Mouse (Mus musculus) stomach, embryonic 16.5 days (tissue): ENCODE measurements around the gene 4930556J24Rik. TPM values are rescaled to one million over a fixed set of nuclear protein-coding genes. Genes with fewer than 3 reads are reported as not detected.
A peak's percentile ranks its signal among the peaks of the same experiment; 100 is the strongest.

ENCODE experiments used
- ATAC-seq: fragments of 200-750 bp; cut with Nextera tagmentation; 2 replicates; pipeline ENCODE4 v1.8.0; 2017; ENCODE audit warnings: moderate number of reproducible peaks, moderate TSS enrichment; ENCODE audit not compliant: insufficient read depth, low FRiP score
- H3K27ac ChIP-seq: fragments of 300-500 bp; sonication (generic); 2 replicates; pipeline ENCODE4 v1.5.1; 2014; ENCODE audit warnings: low read length
- H3K27me3 ChIP-seq: fragments of 300-500 bp; sonication (generic); 2 replicates; pipeline ENCODE4 v1.6.1; 2014; ENCODE audit warnings: low read length, control low read depth, mixed read lengths; ENCODE audit not compliant: control insufficient read depth, insufficient read depth
- H3K36me3 ChIP-seq: fragments of 300-500 bp; sonication (generic); 2 replicates; pipeline ENCODE4 v1.6.1; 2014; ENCODE audit warnings: low read length; ENCODE audit not compliant: control insufficient read depth, insufficient read depth
- H3K4me1 ChIP-seq: fragments of 300-500 bp; sonication (generic); 2 replicates; pipeline ENCODE4 v1.6.1; 2014; ENCODE audit warnings: low read length, control low read depth, mixed read lengths; ENCODE audit not compliant: control insufficient read depth, insufficient read depth
- H3K4me2 ChIP-seq: fragments of 300-500 bp; sonication (generic); 2 replicates; pipeline ENCODE4 v1.6.1; 2014; ENCODE audit warnings: low read depth, low read length, mixed read lengths
- H3K4me3 ChIP-seq: fragments of 300-500 bp; sonication (generic); replicated peaks from 2 replicates; pipeline ENCODE4 v1.5.1; 2014; ENCODE audit warnings: mild to moderate bottlenecking, low read length
- H3K9ac ChIP-seq: fragments of 300-500 bp; sonication (generic); 2 replicates; pipeline ENCODE4 v1.6.1; 2014; ENCODE audit warnings: low read length
- H3K9me3 ChIP-seq: fragments of 300-500 bp; sonication (generic); replicated peaks from 2 replicates; pipeline ENCODE4 v1.6.1; 2016; ENCODE audit warnings: low read length, control low read depth; ENCODE audit not compliant: control insufficient read depth
- WGBS: fragments of 180-500 bp; shearing (Covaris S2); extraction: QIAGEN DNeasy Blood & Tissue Kit; methylation state at CpG from one replicate; pipeline ENCODE4 v1.1.7; 2014; 5-methylcytosine and 5-hydroxymethylcytosine counted together
- polyA plus RNA-seq: library from polyadenylated mRNA; unstranded; fragments of >200 nt; fragmentation: Nextera tagmentation; extraction: Ambion mirVana; gene quantifications from 2 replicates; pipeline ENCODE4 v1.2.1, GENCODE M21; 2015

4930556J24Rik gene
- polyA plus RNA-seq, 1 experiment from 2014 or later: 0.12 TPM

DNA sequence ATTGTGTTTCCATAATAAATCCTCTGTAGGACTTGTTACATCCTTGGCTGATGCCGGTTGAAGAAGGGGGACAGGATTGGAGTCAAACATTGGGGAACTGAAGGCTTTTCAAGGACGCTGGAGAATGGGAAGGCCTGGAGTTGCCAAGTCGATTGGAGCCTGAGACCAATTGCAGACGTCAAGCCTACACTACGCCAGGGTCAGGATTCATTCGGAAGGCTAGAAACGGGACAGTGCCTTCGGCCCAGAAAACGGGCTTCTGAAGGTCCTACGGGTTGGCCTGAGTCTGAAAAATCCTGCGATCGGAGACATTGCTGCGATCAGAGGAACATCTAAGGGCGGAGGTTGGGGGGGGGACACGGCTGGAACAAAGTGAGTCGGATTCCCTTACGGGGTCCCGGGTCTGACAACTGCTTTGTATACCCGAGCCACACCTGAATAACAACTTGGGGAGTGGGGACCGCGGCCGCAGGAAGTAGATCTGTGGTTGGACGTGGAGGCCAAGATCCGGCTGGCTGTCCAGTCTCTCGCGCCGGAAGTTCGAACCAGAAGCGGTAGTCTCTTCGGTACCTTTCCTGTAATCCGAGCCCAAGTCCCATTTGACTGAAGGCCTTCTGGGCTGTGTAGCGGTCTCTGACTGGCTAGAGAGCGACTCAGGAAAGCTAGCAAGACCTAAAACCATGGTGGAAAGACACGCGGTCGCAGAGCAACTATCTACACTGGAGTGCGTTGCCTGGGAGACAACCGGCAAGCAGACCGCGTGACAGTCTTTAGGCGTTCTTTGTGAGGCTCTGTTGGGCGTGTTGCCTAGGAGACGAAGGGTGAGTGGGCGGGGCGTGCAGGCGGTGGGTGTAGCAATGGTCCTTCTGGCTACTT is 81.9 kb downstream of the 4930556J24Rik start, which contains the start of the genes 4921536K21Rik and Dusp18:
Gene 4921536K21Rik (minus strand): TSS at position 693 of the 876 bp plus-strand sequence.
Gene Dusp18 (plus strand): TSS at position 835 of the 876 bp plus-strand sequence.
- H3K27ac ChIP-seq: peak within 1 kb of the TSS; percentile 90
- no peaks in the 10 kb centered on the region for H3K36me3 ChIP-seq
- H3K9me3 ChIP-seq: no peaks in the 10 kb centered on the region
- ATAC-seq: peak; percentile 96
- WGBS: 4% methylated on average over 46 of the region's 46 CpGs
- peak within 1 kb of the TSS; percentile 89 for H3K4me2 ChIP-seq
- no peaks in the 10 kb centered on the region for H3K27me3 ChIP-seq
- H3K4me3 ChIP-seq: peak within 1 kb of the TSS; percentile 56
- peak within 1 kb of the TSS; percentile 75 for H3K9ac ChIP-seq
- no peaks in the 10 kb centered on the region for H3K4me1 ChIP-seq

DNA sequence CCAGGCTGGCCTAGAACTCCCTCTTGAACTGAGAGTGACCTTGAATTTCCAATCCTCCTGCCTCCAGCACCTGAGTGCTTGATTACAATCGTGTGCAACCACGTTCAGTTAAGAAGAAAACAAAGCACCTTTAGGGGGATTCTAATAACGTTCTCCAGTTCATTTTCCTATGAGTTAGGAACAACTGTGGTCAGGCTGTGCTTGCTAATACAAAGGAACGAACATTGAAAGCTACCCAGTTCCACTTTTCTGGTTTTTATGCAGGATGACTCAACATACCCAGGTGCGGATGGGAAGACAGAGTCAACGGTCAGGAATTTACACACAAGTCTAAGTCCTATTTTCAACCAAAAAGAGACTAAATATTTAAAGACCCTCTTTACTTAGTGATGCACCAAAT is 82.6 kb downstream of the 4930556J24Rik start:
- 74% methylated on average over 6 of the region's 6 CpGs for WGBS
- Histone ChIP-seq H3K9me3 (no peaks in the 10 kb centered on the region), H3K9ac (no peak overlapping the region), H3K36me3 (no peaks in the 10 kb centered on the region), H3K27me3 (no peaks in the 10 kb centered on the region; the same call in 1 of the 2 replicates), H3K4me2 (peak overlapping the region; percentile 89; the same call in 1 of the 2 replicates), H3K4me1 (no peaks in the 10 kb centered on the region), H3K27ac (no peak overlapping the region), H3K4me3 (no peak overlapping the region)
- ATAC-seq: no peak

Other genes with a start within 250 kb of the 4930556J24Rik start
- gene Osbp2, start 112.9 kb downstream of the 4930556J24Rik start, polyA plus RNA-seq: 0.25 and 0.27 TPM in 2 replicates
- 0.13 and 0.36 TPM in 2 replicates for gene 4921536K21Rik, start 81.7 kb downstream of the 4930556J24Rik start, polyA plus RNA-seq
- gene Dusp18, start 81.5 kb downstream of the 4930556J24Rik start, polyA plus RNA-seq: 9.5 and 11.3 TPM in 2 replicates
- gene Slc35e4, start 62.1 kb downstream of the 4930556J24Rik start, polyA plus RNA-seq: 6.4 and 7.9 TPM in 2 replicates
- 49.9 and 52.4 TPM in 2 replicates for gene Tcn2, start 44.6 kb downstream of the 4930556J24Rik start, polyA plus RNA-seq
- gene Pes1, start 12.8 kb downstream of the 4930556J24Rik start, polyA plus RNA-seq: 73.8 and 79.0 TPM in 2 replicates
- gene Gal3st1, start 6.9 kb upstream of the 4930556J24Rik start, polyA plus RNA-seq: 18.1 and 20.7 TPM in 2 replicates
- 1.1 and 1.4 TPM in 2 replicates for gene Sec14l4, start 54.7 kb upstream of the 4930556J24Rik start, polyA plus RNA-seq
- 0.15 and 0.49 TPM in 2 replicates for gene Sec14l3, start 88.1 kb upstream of the 4930556J24Rik start, polyA plus RNA-seq
- 17.7 and 19.6 TPM in 2 replicates for gene Mtfp1, start 118.7 kb upstream of the 4930556J24Rik start, polyA plus RNA-seq
- 1.8 and 1.9 TPM in 2 replicates for gene Sec14l2, start 146.6 kb upstream of the 4930556J24Rik start, polyA plus RNA-seq
- gene Rnf215, start 158.4 kb upstream of the 4930556J24Rik start, polyA plus RNA-seq: 21.7 and 25.6 TPM in 2 replicates
- 5.7 and 5.8 TPM in 2 replicates for gene Ccdc157, start 183.5 kb upstream of the 4930556J24Rik start, polyA plus RNA-seq
- gene Sf3a1, start 183.6 kb upstream of the 4930556J24Rik start, polyA plus RNA-seq: 40.5 and 41.4 TPM in 2 replicates
- 36.5 and 36.9 TPM in 2 replicates for gene Tbc1d10a, start 210.0 kb upstream of the 4930556J24Rik start, polyA plus RNA-seq
- 6.0 and 8.7 TPM in 2 replicates for gene Castor1, start 241.4 kb upstream of the 4930556J24Rik start, polyA plus RNA-seq